Mouse (Mus musculus) 3T3-L1 (cell line): ENCODE measurements around the gene Cpne8.

ENCODE experiments used
- DNase-seq: peaks from one replicate; pipeline ENCODE4 v3.0.0-alpha.2; 2015; ENCODE audit warnings: low read depth, low spot score

Gene Cpne8

DNA sequence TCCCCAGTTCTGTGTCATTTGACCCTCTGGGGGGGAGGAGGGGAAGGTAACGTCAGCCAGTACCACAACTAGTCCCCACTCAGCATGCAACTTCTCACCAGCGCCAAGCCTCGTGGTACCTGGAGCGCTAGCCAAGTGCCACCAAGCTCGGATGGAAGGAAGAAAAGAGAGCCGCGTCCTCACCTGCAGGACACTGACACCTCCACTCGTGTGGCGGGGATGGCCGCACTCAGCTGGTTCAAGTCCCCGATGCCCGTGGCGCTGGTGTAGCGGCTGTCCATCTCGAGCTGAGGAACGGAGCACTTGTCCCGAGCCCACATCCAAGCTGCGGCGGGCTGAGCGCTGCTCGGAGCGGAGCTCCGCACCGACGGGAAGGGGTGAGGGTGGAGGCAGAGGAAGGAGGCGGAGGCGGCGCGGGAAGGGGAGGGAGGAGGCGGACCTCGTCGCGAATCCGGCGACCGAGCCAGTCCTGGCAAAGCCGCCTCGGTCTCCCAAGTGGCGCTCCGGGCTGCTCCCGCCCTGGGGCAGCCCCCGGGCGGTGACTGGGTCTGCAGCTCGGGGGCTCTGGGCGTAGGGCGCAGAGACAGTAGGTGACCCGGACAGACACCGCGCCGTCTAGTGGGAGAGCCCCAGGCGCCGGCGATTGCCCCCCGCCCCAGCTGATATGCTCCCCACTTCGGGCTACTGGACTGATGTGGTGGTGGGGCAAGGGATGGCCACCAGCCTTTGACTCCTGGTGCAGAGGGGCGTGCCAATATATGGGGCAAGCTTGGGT lies at the start of gene Cpne8:
Cpne8 (minus strand) TSS at position 448 of the 775 bp plus-strand sequence.
- DNase-seq = no peak

- peak; percentile 52 for DNase-seq
Measured at GRCm38 (mm10) chr15:90717717-90718116, 38.5 kb upstream of the Cpne8 start.

DNA sequence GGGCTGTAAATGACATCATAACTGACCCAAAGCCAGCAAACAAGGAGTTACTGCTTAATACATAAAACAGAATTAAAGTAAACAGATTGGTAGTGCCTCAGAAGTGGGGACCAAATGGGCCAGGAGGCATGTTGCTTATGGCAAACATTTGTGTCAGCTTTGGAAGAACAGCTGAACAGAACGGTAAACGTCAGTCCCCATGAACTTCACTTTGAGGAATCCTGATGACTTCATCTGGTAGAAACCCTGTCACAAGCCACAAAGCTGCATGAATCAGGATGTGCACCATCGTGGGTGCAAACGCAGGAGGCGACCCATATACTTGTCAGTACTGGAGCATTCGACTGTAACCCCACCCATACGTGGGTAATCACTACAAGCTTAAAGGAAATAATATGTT lies 30.1 kb upstream of the Cpne8 start:
- DNase-seq = no peak

- DNase-seq = no peak
Measured at GRCm38 (mm10) chr15:90704314-90704713, 25.1 kb upstream of the Cpne8 start.

- DNase-seq = no peak
Measured at GRCm38 (mm10) chr15:90703502-90704232, 24.4 kb upstream of the Cpne8 start.

DNA sequence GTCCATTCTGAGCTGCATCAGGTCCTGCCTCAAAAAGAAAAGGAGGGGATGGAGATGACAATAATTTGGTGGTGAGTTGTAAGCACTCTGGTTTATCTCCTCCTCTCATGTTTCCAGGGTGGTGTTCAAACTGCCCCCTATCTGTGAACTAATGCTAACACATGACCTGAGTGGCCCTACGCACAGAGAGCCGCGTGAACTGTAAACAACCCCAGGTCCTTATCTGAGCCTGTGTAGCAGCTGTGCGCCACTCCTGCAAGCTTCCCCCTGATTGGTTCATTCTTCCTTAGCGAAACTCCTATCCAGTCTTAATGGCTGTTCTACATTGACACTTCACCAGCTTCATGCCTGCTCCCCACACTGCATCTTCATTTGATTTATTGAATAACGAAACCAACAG lies 7.5 kb upstream of the Cpne8 start:
- no peak for DNase-seq

DNA sequence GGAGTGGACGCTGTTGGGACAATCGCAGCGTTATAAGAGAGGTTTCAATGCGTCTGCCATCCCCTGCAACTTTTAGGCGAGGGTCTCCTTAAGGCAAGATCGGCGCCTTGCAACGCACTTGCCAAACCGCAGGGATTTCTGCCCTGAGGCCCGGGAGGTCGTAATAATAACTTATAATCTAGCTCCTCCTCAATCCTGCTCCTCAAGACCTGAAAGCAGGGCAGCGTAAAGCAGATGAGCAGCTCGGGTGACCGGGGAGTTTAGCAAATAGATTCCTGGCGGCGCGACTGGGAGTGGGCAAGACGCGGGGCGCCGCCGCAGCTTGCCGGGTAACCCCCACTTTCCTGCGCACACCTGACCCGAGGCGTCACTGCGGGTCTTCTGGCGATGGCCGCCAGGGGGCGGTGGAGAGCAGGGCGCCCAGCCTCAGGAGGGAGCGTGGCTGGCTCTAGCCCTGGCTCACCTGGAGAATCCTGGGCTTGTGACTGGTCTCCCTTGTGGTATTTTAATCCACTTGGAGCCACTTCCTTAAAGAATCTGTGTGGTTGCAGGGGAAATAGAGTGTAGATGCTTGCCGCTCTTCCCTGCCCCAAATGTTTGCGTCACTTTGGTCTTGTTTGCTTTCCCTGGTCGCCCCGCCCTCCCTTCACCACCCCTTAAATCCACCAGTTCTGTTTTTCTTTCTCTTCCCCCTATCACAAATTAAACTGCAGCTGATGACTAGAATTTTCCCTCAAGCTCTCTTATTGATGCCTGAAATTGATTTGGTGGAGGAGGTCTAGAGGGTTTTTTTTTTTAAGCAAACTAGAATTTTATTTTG lies 738 bp upstream of the Cpne8 start:
- DNase-seq = no peak

- no peak for DNase-seq
Measured at GRCm38 (mm10) chr15:90678488-90678887, 744 bp downstream of the Cpne8 start.

GRCm38 (mm10) chr15:90669494-90669893 lies 9.7 kb downstream of the Cpne8 start:
- no peak for DNase-seq

DNA sequence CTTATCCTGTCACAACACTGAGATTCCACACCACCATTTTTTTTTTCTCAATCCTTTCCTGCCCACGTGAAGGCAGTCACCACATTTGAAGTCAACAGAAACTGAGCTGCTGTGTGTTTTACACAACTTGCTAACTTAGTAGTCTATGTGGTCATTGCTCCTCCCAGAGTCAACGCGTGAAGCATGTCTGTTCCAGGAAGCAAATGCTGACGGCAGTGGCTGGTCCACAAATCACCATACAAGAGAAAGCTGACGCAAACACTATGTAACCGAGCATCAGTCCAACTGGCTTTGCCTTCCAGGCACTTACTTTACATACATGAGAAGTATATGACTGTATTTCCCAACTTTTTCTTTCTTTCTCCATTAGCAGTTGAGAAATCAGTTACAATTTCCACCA lies 12.3 kb downstream of the Cpne8 start:
- DNase-seq = no peak

- DNase-seq = no peak
Measured at GRCm38 (mm10) chr15:90664615-90665014, 14.6 kb downstream of the Cpne8 start.

- DNase-seq = no peak
Measured at GRCm38 (mm10) chr15:90663631-90664030, 15.6 kb downstream of the Cpne8 start.

DNA sequence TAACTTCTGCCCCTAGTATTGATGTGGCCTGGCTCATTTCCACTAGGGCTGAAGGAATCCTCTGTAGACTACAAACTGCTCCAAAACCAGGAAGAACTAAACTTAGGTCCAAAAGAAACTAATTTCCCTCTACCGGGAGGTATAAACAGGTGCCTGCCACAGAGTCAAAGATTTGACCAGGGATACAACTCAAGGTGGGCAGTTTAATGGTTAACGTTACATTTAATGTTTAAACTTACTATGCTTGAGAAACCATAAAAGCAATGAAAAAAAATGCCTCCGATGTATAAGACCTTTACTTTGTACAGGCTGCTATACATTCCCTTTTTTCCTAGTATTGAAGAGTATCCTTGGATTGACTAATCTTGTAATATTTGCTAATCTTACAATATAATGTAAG lies 18.5 kb downstream of the Cpne8 start:
- no peak for DNase-seq

GRCm38 (mm10) chr15:90658053-90658452 lies 21.2 kb downstream of the Cpne8 start:
- DNase-seq = no peak

- DNase-seq = no peak
Measured at GRCm38 (mm10) chr15:90656521-90656920, 22.7 kb downstream of the Cpne8 start.

DNA sequence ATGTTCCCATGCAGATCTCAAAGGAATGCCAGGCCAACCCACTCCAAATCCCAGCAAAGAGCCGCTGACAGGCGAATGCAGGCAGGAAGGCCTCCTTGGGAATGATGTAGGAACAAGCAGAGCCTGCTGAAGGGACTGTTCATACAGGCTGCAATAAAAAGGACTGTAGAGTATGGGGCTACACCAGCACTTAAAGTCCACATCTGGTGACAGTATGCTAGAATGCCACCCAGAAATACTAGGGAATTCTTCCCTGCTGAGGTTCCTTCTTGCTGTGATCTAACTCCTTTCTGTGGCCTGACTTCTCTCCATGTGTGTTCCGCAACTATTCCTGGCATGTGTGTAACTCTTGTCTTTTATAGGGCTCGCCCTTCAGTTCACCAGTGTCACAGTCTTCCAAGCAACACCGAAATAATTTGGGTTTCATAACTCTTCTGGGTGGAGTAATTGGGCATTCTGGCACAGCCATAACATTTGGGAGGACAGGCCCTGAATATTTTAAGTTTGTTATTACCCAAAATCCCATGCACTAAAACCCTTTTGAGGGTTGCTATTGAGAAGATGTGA lies 32.1 kb downstream of the Cpne8 start:
- no peak for DNase-seq

- DNase-seq = no peak
Measured at GRCm38 (mm10) chr15:90646326-90646725, 32.9 kb downstream of the Cpne8 start.

- no peak for DNase-seq
Measured at GRCm38 (mm10) chr15:90645828-90646227, 33.4 kb downstream of the Cpne8 start.

DNA sequence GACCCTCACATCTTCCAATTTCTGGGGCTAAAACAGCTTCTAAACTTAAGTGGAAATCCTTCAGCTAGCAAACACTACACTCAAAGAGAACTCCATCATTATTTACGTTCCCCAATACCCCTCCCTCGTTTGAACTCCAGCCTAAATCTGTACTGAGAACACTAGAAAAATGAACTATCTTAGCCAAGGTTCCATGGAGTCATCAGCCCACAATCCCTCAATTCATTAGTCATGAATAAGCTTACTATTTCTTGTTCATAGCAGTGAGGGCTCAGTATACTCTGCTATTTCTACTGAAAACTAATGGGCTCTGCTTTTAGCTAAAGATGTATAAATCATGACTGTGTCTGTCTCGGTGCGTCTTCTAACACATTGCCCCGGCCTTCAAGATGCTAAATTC lies 55.0 kb downstream of the Cpne8 start:
- DNase-seq = no peak

DNA sequence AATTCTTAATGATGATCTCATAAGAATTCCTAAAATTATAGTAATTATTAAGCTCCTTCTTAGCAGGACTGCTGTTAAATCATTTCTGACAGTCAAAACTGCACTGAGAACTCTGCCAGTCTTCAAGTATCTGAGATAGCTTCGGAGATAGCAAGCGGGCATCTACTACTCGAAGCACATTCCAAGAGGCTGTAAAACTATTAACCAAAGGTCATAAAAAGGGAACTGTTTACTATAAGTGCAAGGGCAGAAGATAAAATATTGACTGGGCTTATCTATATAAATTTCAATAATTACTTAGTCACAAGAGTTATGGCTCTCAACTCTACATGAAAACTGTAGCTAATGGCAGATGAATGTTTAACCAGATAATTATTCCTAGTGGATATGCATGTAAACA lies 57.2 kb downstream of the Cpne8 start:
- DNase-seq = no peak

DNA sequence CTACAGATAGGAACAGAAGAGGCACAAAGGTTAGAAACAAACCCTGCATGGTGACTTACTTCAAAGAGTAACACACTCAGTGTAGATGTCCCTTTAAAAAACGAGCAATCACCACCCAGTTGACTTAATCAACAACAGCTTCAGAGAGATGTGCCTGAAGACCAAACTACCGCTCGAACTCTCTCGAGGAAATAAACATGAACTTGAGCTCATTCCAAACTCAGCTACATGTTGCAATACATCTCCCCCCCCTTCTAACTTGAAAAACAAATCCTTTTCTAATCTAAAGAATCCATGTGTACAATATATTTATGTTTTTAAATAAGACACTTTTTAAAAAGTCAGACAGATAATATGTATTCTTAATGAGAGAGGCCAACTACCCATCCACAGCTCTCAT lies 59.5 kb downstream of the Cpne8 start:
- DNase-seq = no peak
